Mouse (Mus musculus) layer of hippocampus, adult 18-20 months (tissue): Measurements from ENCODE around the gene Nme3. TPM values are rescaled to one million over a fixed set of nuclear protein-coding genes. Genes with fewer than 3 reads are reported as not detected.
"Not testable (repeated sequence)": the region's sequence is repeated elsewhere in the genome, so short reads cannot be mapped to it uniquely, and the experiment has no call there.

Source experiments
- DNase-seq, 2 experiments: peaks; one replicate each; pipeline ENCODE4 v3.0.0; 2022; ENCODE audit warnings: low spot score in 2 of 2
- total RNA-seq, 2 experiments: library from RNA; stranded (reverse); gene quantifications; 2 replicates each; pipeline ENCODE4 v1.2.3; 2021

The Nme3 gene
- total RNA-seq, 2 experiments from 2014 or later: 60.7 to 61.2 TPM

DNA sequence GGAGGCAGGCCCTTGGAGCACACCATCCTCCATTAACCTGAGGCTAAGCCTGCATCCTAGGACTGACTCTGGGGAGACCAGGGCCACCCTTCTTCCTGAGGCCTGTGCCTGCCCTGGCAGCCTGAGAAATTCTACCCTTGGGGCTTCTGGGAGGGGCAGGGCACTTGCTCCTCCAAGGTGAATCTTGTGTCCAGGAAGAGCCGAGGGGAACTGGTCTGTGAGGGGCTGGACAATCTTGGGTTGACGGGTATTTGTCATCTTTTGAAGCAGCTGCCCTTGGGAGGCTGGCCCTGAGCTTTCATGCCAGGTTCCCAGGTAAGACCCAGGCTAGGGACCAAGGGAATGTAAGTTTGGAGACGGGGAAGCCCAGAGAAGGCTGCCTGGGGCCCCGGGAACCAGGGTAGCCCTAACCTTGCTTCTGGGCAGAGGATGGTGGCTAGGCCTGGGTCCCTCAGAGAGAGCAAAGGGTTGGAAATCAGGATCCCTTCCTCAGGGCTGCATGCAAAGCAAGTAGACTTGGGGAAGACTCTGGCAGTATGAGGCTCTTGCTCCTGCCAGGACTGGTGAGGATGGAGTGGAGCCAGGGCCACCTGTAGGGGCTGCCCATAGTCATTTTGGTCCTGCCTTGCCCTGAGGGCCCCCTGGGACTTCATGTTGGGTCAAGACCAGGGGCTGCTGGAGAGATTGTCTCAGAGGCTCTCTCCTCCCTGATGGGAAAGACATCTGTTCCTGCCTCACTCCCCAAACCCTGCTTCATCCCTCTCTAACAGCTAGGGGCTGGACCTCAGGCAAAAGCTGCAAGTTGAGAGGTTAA lies 1.9 kb downstream of the Nme3 start:
- DNase-seq: no peak

GRCm38 (mm10) chr17:24899153-24899552 lies 2.9 kb downstream of the Nme3 start:
- DNase-seq: no peak

DNA sequence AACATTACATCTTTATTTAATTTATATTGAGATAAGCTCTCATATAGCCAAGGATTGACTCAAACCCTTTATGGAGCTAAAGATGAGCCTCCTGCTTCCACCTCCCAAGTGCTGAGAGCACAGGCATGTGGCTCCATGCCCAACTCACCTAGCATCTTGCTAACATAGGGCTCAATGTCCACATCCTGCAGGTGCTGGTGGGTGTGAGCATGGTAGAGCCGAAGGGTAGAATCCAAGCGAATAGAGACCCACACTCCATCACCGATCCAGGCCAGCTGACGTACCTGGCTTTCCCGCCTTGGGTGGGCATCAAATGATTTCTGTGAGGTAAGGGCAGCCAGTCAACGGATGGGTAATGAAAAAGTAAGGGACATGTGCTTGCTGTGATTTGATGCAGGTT lies 3.7 kb downstream of the Nme3 start:
- DNase-seq: no peak

DNA sequence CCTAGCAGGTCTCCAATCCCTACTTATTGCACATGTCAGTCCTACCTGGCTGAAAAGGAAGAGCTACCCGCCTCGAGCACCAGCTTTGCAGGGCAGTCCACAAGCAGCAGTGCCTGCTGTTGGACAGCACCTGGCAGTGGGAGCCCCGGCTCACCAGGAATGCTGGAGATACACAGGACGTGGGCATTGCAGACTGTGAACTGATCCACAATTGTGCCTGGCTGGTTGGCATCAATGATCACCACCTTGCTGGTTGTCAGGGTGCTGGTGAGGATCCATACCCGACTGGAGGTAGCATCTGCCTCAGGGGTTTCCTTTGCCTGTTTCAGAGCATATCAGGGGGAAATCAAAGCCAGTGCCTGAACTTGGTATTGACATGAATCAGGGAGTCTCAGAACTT lies 5.8 kb downstream of the Nme3 start:
- DNase-seq: no peak

DNA sequence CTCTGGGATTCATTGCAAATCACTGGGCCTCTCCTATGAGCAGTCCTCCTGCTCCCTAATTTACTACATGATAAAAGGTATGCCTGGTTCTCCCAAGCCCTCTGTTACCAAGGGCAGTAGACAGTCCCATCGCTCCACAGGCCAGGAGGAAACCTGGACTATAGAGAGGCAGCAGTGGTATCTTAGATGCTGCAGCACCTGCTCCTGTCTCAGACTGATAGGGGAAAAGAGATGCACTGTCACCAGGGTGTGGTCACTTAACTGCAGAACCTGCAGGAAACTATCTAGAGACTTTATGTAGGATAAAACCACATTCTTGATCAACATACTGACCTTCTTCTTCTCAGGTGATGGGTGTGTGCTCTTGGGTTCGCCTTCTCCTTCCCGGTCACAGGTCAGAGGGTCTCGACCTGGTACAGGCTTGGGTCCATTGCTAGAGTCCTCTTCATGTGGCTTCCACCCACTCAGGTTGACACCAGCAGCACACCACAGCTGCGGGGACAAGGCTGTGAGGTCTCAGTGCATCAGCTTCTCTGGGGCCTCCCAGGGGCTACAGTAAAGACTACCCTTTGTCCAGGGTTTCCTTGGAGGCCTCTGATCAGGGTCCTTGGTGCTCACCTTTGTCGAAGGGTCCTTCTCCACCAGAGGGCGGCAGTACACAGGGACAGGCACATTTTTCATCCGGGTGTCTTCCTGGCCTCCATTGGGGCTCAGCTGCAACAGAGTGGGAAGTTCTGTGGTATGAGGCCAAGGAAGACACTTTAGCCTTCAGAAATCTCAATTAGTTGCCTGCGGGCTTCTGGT lies 6.6 kb downstream of the Nme3 start:
- DNase-seq: no peak

DNA sequence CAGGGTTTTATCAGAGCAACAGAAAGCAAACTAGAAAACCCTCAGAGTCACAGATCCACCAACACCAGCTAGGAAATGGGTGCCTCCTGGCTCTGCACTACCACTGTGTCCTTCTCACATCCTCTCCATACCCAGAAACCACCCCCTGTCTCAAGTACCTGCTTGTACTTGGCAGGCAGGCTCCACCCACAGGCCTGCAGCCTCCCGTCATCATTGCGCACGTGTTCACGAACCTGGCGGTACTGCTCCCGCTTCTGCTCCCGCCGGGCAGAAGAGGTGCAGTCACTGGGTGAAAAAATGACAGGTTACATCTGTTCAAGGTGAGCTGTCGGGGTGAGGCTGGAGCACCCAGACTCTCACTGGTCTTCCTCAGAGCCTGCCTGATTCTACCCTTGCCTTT lies 7.5 kb downstream of the Nme3 start:
- DNase-seq: no peak

DNA sequence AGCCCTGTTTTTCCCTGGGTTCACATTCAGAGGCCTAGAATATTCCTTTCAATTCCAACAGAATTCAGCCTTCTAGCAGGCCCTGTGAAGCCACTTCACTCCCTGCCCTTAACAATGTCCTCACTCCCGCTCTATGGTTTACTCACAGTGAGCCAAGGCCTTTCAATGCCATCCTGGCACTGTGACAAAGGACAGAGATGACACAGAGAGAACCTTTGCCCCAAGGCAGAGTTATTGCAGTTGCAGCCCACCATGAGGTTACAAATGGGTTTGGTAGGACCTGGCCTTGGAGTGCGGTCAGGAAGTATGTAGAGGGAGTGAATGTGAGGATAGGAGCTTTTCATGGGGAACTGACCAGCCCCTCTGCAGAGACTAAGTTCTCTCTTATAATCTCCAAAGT lies 11.3 kb downstream of the Nme3 start:
- DNase-seq: no peak

DNA sequence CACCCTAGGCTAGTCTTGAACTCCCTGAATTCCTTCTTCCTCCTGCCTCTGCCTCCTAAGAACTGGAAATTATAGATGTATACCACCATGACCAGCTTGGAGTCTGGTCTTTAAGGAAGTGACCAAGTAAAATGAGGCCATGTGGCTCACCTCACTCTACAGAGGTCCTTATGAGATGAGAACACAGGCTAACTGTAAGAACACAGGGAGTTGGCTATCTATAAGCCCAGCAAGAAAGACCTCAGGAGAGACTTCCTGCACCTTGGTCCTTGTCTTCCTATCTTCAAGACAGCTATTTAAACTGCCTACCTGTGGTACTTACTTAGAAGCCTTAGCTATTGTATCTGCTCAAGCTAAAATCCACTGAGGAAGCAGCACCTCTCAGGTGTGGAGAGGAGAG lies 17.7 kb downstream of the Nme3 start:
- no peak for DNase-seq

DNA sequence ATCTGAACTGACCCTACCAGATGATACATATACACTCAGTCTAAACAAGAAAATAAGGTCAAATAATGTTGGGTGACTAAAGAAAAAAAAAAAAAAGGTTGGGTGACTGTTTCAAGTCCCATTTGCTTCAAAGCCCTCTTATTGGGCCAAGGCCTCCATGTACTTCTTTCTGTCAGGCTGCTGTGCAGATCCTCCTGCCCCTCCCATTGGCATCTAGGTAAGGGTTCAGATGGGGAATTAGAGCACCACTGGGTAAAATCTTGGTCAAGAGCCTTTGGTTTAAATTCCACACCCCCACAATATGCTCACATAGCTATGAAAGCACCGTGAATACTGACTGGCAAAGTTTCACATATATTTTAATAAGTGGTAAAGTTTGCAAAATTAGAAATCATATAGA lies 26.9 kb downstream of the Nme3 start:
- no peak for DNase-seq

DNA sequence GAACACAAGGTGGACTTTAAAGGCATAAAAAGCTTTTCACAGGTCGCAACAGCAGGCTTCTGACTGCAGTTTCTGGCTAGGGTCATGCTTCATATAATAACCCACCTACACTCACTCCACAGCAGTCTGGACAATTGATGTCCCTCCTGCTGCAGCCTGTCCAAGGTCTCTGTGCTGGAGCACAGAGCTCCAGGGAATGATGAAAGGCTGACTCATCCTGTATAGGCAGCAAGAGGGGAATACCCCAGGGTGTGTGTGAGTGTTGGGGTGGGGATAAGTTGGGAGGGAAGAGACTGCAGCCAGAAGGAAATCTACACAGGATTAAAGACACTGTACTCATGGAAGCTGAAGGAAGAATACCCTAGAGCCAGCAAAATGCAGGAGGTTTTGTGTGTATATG lies 33.2 kb downstream of the Nme3 start:
- DNase-seq: no peak

- DNase-seq: no peak
Measured at GRCm38 (mm10) chr17:24932431-24932830, 36.1 kb downstream of the Nme3 start.

GRCm38 (mm10) chr17:24933163-24933562 lies 36.9 kb downstream of the Nme3 start:
- DNase-seq: no peak

DNA sequence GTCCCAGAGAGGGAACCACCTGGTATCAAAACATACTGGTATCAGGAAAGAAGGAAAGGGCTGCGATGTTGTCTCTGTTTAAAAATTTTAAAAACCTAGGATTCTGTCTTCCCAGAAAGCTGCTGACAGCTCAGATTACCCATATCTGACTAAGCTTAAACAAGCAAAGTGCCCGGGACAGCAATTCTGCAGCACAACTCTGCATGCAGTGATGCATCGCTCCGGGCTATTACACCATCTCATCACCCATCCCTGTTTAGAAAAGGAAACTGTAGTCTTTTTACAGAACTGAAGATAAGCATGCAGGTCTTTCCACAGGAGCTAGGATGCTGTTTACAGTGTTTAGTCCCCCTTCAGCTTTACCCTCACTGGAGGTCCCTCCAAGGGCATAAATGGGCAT lies 38.6 kb downstream of the Nme3 start:
- no peak for DNase-seq

- no peak for DNase-seq
Measured at GRCm38 (mm10) chr17:24935666-24936065, 39.4 kb downstream of the Nme3 start.

GRCm38 (mm10) chr17:24936259-24937237 lies 40.2 kb downstream of the Nme3 start, which contains the start of gene Mapk8ip3:
TSS of gene Mapk8ip3 (minus strand) at chr17:24936977.
- DNase-seq: peak; percentile 94 to 97

GRCm38 (mm10) chr17:24937266-24937665 lies 41.0 kb downstream of the Nme3 start:
- no peak for DNase-seq

DNA sequence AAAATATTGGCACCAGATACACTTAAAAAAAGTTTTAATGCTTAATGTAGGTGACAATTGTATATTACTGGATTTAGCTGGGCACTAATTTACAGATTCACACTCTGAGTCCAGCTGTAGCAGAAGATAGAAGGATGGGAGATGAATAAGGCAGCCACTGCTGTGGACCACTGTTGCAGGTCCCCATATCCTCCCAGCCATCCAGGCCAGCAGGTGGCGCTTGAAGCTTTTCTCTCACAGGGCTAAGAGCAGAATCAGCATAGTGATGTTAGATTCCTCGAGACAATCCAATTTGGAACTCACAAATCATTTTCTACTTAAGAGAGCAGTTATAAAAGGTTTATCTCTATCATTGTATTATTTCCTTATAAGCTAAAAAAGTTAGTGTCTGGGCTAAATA lies 46.2 kb downstream of the Nme3 start:
- DNase-seq: peak in 1 of 2 experiments; percentile 62

DNA sequence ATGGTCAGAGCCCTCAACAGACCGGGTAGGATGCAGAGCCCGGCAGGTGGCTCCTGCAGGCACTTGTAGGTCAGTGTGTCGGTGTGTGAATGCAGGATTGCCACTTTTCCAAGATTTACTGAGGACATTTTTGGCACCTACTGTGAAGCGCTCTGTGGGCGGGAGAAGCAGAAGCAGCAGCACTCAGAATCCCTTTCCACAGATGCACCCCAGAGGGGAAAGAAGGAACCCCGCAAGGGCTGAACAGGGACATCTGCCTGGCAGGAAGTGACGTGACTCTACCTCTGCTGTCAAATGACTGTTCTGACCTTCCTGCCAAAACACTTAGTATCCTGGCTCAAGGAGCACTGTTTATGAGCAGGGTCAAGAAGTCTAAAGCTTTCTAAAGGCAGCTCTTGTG lies 46.7 kb downstream of the Nme3 start:
- DNase-seq: peak; percentile 6 to 43

DNA sequence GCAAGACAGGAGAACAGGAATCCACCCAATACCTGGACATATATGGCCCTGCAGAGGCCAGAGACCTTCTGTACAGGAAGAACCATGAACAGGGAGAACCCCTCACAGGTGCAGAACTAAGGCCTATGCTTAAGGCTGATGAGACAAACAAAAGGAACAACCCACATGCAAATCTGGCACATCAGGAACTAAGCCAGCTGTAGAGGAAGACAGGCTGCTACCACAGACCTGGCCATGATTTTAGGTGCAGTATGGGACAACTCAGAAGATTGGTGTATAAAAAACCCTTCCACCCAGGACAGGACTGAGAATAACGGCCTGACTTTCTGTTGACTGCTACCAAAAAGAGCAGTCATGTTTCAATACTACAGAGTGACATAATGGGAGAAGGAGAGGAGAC lies 47.3 kb downstream of the Nme3 start:
- not testable (repeated sequence) for DNase-seq
